Mouse (Mus musculus) ovary, postnatal 14 days (tissue): Measurements from ENCODE around the gene Dlgap1.

Source experiments
- DNase-seq: peaks from one replicate; pipeline ENCODE4 v3.0.0; 2022; ENCODE audit warnings: low spot score

Gene Dlgap1

DNA sequence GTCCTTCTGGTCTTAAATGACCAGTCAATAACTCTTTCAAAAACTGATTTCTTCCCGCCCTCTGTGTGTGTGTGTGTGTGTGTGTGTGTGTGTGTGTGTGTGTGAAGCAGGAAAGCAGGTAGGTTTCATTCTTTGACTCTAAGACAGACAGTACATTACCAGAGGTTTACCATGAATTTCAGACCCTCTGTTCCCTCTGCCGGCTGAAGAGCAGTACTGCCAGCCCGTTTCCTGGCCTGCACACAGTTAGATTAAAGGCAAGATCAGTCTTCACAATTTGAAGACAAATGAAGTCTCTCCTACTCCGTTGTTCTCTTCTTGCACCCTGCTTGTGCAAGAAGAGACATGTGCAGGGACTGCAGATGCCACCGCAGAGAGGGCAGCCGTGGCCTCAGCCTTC is 373.0 kb downstream of the Dlgap1 start:
- peak; percentile 5 for DNase-seq

GRCm38 (mm10) chr17:70347403-70347802 is 378.5 kb downstream of the Dlgap1 start:
- DNase-seq: no peak

GRCm38 (mm10) chr17:70363561-70363960 is 394.7 kb downstream of the Dlgap1 start:
- no peak for DNase-seq

DNA sequence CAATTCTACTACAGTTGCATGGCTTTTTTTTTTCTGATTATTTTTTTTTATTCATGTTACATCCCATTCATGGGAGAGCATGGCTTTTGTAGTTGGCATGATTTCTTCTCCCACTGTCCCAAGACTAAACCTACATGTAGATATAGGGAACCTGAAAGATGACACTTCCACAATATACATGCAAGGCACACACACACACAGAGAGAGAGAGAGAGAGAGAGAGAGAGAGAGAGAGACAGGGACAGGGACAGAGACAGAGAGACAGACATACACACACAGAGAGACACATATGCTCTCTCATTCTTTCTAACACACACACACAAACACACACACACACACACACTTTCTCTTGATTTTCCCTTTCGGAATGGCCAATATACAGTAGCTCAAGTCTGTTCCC is 395.1 kb downstream of the Dlgap1 start:
- DNase-seq: no peak

- no peak for DNase-seq
These were observed 400.3 kb downstream of the Dlgap1 start for GRCm38 (mm10) chr17:70369124-70369523.

DNA sequence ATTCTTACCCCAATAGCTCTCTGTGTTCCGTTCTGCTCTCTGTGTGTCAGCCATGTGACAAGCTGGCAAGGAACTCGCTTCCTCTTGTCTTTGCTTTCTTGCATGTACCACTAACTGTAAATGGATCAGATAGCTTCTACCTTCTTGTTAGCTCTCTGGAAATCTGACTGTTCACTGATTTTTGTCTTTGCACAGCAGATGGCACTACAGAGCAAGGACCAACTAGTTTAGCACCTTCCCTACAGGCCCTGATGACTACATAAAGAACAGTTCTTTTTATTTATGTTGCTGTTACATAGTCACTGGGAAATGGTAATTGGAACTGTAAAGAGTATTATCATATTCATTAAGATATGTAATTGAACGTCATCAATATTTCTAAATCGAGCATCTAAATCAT is 408.1 kb downstream of the Dlgap1 start:
- DNase-seq: no peak

GRCm38 (mm10) chr17:70388447-70388846 is 419.6 kb downstream of the Dlgap1 start:
- no peak for DNase-seq

DNA sequence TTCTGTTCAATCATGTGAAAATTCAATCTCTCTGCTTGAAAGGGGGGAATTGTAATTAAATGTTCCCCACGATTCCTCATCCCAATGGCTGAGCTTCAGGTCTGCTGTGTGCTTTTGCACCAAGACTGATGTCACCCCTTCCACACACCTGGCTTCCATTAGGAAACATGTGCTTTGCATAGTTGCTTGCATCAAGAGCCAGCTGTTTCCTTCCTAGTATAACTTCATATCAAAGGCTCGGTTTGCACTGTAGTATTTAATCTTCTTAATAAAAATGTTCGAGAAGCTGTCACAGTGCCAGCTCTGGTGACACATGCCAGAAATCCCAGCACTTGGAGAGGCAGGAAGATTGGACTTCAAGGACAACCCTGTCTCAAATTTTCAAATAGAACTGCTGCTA is 428.3 kb downstream of the Dlgap1 start:
- DNase-seq: peak; percentile 18

DNA sequence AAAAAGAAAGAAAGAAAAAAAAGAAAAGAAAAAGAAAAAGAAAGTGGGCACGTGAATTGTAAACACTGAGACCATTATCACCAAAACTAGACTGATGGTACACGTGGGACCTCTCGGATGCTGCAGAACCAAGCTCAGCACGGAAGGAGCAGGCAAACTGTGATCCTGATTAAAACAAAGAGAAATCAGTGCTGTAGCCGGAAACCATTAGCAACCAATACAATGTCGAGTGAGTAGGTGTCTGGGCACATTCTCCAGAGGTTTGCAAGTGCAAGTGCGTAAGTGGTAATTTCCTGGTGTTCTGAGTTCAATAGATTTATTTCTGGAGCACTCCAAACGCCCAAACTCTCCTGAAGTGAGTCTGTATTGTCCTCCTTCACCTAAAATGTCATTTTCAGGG is 428.8 kb downstream of the Dlgap1 start:
- no peak for DNase-seq

DNA sequence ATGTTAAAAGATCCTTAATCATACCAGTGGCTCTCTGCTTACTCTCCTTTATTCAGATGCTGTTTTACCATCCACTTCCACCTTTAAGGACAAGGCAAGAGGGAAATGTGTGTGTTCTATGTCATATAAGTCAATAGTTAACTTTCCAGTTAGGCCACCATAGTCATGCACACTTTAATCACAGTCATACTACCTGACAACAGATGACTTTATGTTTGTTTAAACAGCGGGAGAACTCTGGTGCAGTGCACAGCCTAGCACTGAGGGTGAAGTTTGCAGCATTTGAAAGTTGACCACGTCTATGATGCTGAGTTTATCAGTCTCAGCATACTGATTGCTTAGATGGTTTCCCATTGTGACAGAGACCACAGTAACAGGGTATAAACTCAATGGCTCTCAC is 433.0 kb downstream of the Dlgap1 start:
- no peak for DNase-seq

GRCm38 (mm10) chr17:70403750-70404149 is 434.9 kb downstream of the Dlgap1 start:
- no peak for DNase-seq

GRCm38 (mm10) chr17:70414202-70414601 is 445.3 kb downstream of the Dlgap1 start:
- DNase-seq: no peak

- DNase-seq: no peak
These were observed 459.0 kb downstream of the Dlgap1 start for GRCm38 (mm10) chr17:70427866-70428265.

DNA sequence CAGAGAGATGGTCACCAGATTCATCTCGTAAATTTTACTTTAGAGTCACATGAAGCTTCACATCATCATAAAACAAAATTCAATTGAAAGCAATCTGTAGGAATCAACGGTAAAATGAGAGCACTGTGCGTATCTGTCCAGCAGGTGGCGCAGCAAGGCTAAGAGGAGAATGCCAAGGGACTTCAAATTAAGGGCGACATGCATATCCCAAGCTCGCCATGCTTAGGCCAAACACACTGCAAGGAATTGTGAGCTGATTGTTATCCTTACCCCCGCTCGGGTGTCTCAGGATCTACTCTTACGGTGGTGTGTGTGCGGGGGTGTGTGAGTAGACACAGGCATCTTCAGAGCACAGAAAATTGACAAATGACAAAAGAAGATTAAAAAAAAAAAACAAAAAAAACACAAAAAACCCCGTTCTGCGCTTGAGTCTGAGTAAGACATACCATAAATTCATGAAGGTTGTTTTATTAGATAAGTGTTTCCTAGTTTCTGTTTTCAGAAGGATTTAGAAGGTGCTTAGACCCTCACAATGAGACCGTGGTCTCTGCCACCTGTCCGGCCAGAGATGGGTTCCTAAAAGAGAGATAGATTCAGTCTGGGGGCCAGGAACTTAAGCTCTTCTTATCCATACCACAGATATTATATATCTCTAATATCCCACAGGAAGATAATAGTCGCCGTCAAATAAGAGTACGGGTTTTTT is 461.0 kb downstream of the Dlgap1 start:
- peak; percentile 62 for DNase-seq

DNA sequence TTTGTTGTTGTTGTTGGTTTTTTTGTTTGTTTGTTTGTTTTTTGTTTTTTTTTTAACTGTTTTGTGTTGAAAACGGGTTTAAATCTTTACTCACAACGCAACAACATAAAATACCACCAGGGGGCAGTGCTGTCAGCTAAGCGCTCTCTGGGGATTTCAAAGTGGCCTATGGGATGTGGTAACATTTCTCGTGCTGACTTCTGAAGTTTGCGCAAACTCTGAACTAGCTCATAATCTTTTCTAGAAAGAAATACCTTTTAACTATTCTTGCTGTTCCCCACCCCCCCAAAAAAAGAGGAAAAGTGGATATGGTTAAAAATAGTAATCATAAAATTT is 461.5 kb downstream of the Dlgap1 start:
- DNase-seq: peak; percentile 55

DNA sequence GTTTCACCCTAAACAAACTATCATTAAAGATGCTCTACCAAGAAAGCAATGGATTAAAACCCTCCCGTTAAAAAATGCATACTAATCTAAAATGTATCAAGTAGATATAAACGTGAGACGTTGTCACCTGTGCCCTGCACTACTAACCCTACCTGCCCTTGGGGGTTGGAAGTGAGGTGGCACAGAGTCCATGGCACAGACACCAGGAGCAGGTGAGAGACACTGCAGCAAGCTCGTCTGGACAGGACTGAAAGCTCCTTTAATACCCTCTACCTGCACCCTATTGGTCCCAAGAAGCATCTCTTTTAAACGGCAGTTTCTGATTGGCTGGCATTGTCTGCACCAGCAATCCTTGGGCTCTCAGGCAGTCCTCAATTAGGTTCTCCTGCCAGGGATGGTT is 464.0 kb downstream of the Dlgap1 start:
- DNase-seq: no peak

- DNase-seq: no peak
These were observed 465.7 kb downstream of the Dlgap1 start for GRCm38 (mm10) chr17:70434549-70434948.

DNA sequence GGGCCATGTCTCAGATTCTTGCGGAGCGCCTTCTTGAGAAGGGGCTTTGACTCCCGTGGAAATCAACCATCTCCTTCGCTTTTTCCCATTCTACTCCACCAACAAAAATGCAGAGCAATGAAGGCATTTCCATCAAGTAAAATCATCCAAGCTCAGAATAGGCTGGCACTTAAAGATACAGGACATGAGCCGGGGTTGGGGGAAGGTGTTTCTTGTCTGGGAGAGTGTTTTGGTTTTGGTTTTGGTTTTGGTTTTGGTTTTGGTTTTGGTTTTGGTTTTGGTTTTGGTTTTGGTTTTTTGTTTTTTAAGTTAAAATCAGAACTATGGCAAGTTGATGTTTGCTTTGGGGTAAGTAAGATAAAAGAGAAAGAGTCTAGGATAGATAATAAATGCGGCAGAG is 466.7 kb downstream of the Dlgap1 start:
- DNase-seq: no peak

- DNase-seq: no peak
These were observed 468.4 kb downstream of the Dlgap1 start for GRCm38 (mm10) chr17:70437229-70437628.

GRCm38 (mm10) chr17:70442976-70443375 is 474.1 kb downstream of the Dlgap1 start:
- DNase-seq: no peak

DNA sequence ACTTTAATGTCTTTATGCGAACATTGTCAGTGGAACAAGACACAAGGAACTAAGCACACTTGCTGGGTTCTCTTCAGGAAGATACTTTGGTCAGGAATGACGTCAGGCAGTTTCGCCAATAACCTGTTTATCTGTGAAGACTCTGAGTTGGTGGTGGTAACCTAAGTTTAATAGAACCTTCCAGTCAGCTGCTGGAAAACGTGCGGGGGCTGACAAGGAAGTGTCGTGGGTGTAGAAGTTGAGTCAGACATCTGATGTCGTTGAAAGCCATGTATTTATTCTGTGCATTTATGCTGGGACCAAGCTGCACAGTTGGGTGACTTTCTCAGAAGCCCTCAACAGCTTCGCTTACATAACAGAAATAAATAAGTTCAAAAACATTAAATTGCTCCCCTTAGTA is 477.6 kb downstream of the Dlgap1 start:
- no peak for DNase-seq

DNA sequence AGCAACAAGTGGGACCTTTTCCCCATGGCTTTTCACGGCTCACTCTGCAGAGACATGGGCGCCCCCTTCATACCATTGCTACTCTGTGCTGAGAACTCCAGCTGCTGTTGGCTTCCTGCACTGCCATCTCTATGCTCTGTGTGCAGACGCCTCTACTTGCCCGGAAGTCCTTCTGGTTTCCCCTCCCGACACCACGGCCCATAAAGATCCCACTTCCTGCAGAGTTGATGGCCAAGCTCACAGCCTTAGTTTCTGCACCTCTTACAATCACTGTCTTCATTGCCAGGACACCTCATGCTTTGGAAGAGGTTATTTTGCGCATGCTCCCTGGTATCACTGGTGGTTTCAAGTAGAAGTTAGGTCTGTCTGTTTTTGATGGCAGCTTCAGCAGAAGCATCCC is 486.2 kb downstream of the Dlgap1 start:
- DNase-seq: no peak

- DNase-seq: no peak
These were observed 488.2 kb downstream of the Dlgap1 start for GRCm38 (mm10) chr17:70457103-70457502.

DNA sequence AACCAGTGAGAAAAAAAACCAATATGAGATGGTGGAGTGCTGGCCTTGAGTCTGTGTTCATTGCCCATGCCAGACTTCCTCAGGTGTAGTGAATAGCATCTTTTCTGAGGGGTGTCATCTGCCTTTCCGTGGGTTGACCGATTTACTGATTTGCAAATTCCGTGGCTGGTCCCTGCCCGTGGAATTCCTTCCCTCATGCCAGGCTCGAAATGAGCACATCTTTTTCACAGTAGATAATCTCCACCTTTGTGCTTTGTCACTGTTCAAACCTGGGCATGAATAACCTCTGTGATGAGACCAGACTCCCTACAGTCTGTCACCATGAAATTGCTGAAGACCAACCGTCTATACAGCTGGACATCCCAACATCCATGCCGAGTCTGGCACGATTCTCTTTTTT is 493.4 kb downstream of the Dlgap1 start:
- no peak for DNase-seq
